Mouse (Mus musculus): ENCODE data around the gene 1810046K07Rik. TPM values are rescaled to one million over a fixed set of nuclear protein-coding genes. Genes with fewer than 3 reads are reported as not detected.

Gene 1810046K07Rik
- total and polyA plus RNA-seq, 2 experiments from 2014 or later: not detected

DNA sequence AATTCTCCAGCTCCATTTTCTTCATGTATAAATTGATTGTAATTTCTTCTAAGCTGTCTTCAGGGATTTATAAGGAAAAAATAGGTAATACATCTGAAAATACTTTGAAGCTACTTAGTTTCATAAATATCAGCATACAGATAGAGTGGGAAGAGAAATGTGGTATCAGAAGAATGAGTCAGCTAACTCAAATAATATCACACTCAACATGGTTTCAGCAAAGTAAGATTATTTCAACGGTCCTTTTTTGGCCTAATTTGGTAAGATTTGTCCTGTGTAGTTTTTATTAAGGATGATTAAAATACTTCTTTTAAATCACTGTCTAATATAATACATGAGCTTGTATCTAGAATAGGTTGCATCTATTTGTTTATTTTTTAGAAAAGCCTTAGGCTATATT is 8.6 kb downstream of the 1810046K07Rik start:
- no peak overlapping the region for H3K4me2 ChIP-seq (ENCODE audit: low read depth)
- no peaks in the 10 kb centered on the region for H3K36me3 ChIP-seq (ENCODE audit: insufficient read depth)
- H3K4me1 ChIP-seq (ENCODE audit: insufficient read depth): no peaks in the 10 kb centered on the region
- no peaks in the 10 kb centered on the region for H3K27me3 ChIP-seq (ENCODE audit: insufficient read depth, low read length)
- ATAC-seq: no peak
- H3K4me3 ChIP-seq (ENCODE audit: low read depth, low read length): no peak overlapping the region
- no peak overlapping the region for H3K27ac ChIP-seq (ENCODE audit: low read depth, low read length)
- WGBS: 89% methylated on average over 1 of the region's 1 CpGs
- TF ChIP-seq CTCF (IDR thresholded peaks at IDR 0.05; ENCODE audit: low read depth): no peak
- no peak for DNase-seq
- no peak overlapping the region for H3K9ac ChIP-seq
- no peaks in the 10 kb centered on the region for H3K9me3 ChIP-seq (ENCODE audit: low read length)

- DNase-seq (no peak), ATAC-seq (no peak)
- no peaks in the 10 kb centered on the region for H3K27me3 ChIP-seq (ENCODE audit: insufficient read depth, low read length)
- H3K9me3 ChIP-seq (ENCODE audit: low read length): no peaks in the 10 kb centered on the region
- H3K4me3 ChIP-seq (ENCODE audit: low read depth, low read length): no peak overlapping the region
- 91% methylated on average over 4 of the region's 4 CpGs for WGBS
- no peaks in the 10 kb centered on the region for H3K4me1 ChIP-seq (ENCODE audit: insufficient read depth)
- no peak for TF ChIP-seq CTCF (IDR thresholded peaks at IDR 0.05; ENCODE audit: low read depth)
- no peak overlapping the region for H3K9ac ChIP-seq
- no peaks in the 10 kb centered on the region for H3K36me3 ChIP-seq (ENCODE audit: insufficient read depth)
- H3K27ac ChIP-seq (ENCODE audit: low read depth, low read length): no peak overlapping the region
- H3K4me2 ChIP-seq (ENCODE audit: low read depth): no peak overlapping the region
Observed at GRCm38 (mm10) chr9:51318246-51318645, 10.5 kb downstream of the 1810046K07Rik start.

- DNase-seq (no peak), ATAC-seq (no peak)
- Histone ChIP-seq H3K4me3 (ENCODE audit: low read depth, low read length) (no peak overlapping the region), H3K27me3 (ENCODE audit: insufficient read depth, low read length) (no peaks in the 10 kb centered on the region), H3K36me3 (ENCODE audit: insufficient read depth) (no peaks in the 10 kb centered on the region), H3K4me1 (ENCODE audit: insufficient read depth) (no peaks in the 10 kb centered on the region), H3K9ac (no peak overlapping the region), H3K4me2 (ENCODE audit: low read depth) (no peak overlapping the region), H3K9me3 (ENCODE audit: low read length) (no peaks in the 10 kb centered on the region), H3K27ac (ENCODE audit: low read depth, low read length) (no peak overlapping the region)
- TF ChIP-seq CTCF (IDR thresholded peaks at IDR 0.05; ENCODE audit: low read depth): no peak
- 87% methylated on average over 4 of the region's 4 CpGs for WGBS
Observed at GRCm38 (mm10) chr9:51317322-51317721, 11.4 kb downstream of the 1810046K07Rik start.

DNA sequence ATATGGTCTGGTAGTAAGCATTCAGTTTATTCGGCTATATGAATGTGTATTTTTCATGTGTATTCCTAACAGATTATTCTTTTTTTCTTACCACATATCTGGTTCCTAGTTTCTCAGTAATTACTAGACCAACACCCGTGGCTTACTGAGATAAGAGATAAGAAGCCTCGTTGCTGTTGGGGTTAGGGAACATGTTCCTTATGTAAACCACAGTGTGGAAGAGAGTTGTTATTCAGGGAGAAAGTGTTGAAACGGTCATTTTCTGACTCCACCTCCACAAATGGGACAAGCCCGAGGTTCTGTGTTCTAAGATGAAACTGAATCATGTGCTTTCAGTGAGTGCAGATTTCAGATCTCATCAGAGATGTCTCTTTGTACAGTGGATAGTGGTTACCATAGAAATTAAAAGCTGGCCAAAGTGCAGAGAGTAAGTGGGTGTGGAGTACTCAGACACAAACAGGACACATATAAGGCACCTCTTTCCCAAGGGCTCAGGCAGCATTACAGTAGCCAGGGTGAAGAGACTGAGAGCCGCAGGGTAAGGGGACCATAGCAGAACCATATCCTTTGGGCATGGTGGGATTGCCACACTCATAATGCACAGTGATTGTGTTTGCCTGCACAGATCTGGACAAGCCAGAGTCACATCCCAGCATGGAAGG is 13.2 kb downstream of the 1810046K07Rik start:
- ATAC-seq: no peak
- Histone ChIP-seq H3K27ac (ENCODE audit: low read depth, low read length) (no peak overlapping the region), H3K9me3 (ENCODE audit: low read length) (no peaks in the 10 kb centered on the region), H3K36me3 (ENCODE audit: insufficient read depth) (no peaks in the 10 kb centered on the region), H3K4me2 (ENCODE audit: low read depth) (no peak overlapping the region), H3K4me3 (ENCODE audit: low read depth, low read length) (no peak overlapping the region), H3K9ac (no peak overlapping the region), H3K27me3 (ENCODE audit: insufficient read depth, low read length) (no peaks in the 10 kb centered on the region), H3K4me1 (ENCODE audit: insufficient read depth) (no peaks in the 10 kb centered on the region)
- no peak for TF ChIP-seq CTCF (IDR thresholded peaks at IDR 0.05; ENCODE audit: low read depth)
- 81% methylated on average over 6 of the region's 6 CpGs for WGBS
- DNase-seq: no peak

- no peak overlapping the region for H3K4me3 ChIP-seq (ENCODE audit: low read depth, low read length)
- no peak for TF ChIP-seq CTCF (IDR thresholded peaks at IDR 0.05; ENCODE audit: low read depth)
- H3K4me1 ChIP-seq (ENCODE audit: insufficient read depth): no peaks in the 10 kb centered on the region
- no peaks in the 10 kb centered on the region for H3K27me3 ChIP-seq (ENCODE audit: insufficient read depth, low read length)
- no peak overlapping the region for H3K27ac ChIP-seq (ENCODE audit: low read depth, low read length)
- DNase-seq (no peak), ATAC-seq (peak; percentile 76)
- no peaks in the 10 kb centered on the region for H3K36me3 ChIP-seq (ENCODE audit: insufficient read depth)
- 49% methylated on average over 18 of the region's 18 CpGs for WGBS
- no peak overlapping the region for H3K4me2 ChIP-seq (ENCODE audit: low read depth)
- no peaks in the 10 kb centered on the region for H3K9me3 ChIP-seq (ENCODE audit: low read length)
- no peak overlapping the region for H3K9ac ChIP-seq
Observed at GRCm38 (mm10) chr9:51312554-51313317, 16.0 kb downstream of the 1810046K07Rik start.

DNA sequence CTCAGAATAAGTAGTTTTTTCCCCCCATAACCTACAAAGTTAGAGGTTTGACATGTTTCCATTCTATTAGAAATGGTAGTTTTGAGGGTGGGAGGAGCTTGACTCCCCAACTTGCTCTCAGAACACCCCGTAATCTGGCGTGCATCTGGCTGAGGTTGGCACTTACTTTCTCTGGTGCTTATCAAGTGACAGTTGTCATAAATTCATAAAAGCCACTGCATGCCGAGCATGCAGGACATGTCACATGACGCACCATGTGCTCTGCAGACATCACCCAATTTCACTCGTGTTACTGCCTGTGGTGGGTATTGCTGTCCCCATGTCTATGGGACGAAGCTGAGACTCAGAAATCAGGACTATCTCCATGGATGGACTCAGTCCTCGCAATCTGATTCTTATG is 18.2 kb downstream of the 1810046K07Rik start:
- no peaks in the 10 kb centered on the region for H3K36me3 ChIP-seq (ENCODE audit: insufficient read depth)
- H3K4me2 ChIP-seq (ENCODE audit: low read depth): no peak overlapping the region
- ATAC-seq (no peak), DNase-seq (no peak)
- H3K9ac ChIP-seq: no peak overlapping the region
- H3K4me3 ChIP-seq (ENCODE audit: low read depth, low read length): no peak overlapping the region
- no peaks in the 10 kb centered on the region for H3K27me3 ChIP-seq (ENCODE audit: insufficient read depth, low read length)
- no peaks in the 10 kb centered on the region for H3K4me1 ChIP-seq (ENCODE audit: insufficient read depth)
- WGBS: 87% methylated on average over 7 of the region's 7 CpGs
- TF ChIP-seq CTCF (IDR thresholded peaks at IDR 0.05; ENCODE audit: low read depth): no peak
- H3K9me3 ChIP-seq (ENCODE audit: low read length): no peaks in the 10 kb centered on the region
- H3K27ac ChIP-seq (ENCODE audit: low read depth, low read length): no peak overlapping the region

DNA sequence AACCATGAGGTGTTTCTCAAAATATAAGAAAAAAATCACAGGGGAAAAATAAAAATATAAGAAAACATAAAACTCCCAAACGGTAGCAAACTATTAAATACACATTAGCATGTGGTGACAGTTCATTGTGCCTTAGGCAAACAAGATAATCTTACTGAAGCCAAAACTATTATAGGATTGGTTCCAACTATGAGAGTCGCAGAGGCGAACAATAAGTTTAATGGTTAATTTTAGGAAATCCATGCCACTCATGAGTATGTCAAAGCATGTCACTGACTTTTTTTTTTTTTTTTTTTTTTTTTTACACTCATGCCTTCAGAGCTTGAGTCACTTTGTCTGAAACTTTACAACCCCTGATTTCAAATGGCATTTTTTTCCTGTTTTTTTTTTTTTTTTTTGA is 22.4 kb downstream of the 1810046K07Rik start:
- Histone ChIP-seq H3K9ac (no peak overlapping the region), H3K27me3 (ENCODE audit: insufficient read depth, low read length) (no peaks in the 10 kb centered on the region), H3K4me3 (ENCODE audit: low read depth, low read length) (no peak overlapping the region), H3K4me2 (ENCODE audit: low read depth) (no peak overlapping the region), H3K27ac (ENCODE audit: low read depth, low read length) (no peak overlapping the region), H3K9me3 (ENCODE audit: low read length) (no peaks in the 10 kb centered on the region), H3K36me3 (ENCODE audit: insufficient read depth) (no peaks in the 10 kb centered on the region), H3K4me1 (ENCODE audit: insufficient read depth) (peaks cover 9% of the 10 kb centered on the region; the same call in 1 of the 2 replicates)
- DNase-seq: no peak
- 55% methylated on average over 3 of the region's 3 CpGs for WGBS
- TF ChIP-seq CTCF (IDR thresholded peaks at IDR 0.05; ENCODE audit: low read depth): no peak
- ATAC-seq: no peak

Measured in forebrain, postnatal 0 days (tissue).